Mouse (Mus musculus): ENCODE data around the gene Trim54. TPM values are rescaled to one million over a fixed set of nuclear protein-coding genes. Genes with fewer than 3 reads are reported as not detected.

Trim54 gene
- total RNA-seq, 2 experiments from 2014 or later = not detected

DNA sequence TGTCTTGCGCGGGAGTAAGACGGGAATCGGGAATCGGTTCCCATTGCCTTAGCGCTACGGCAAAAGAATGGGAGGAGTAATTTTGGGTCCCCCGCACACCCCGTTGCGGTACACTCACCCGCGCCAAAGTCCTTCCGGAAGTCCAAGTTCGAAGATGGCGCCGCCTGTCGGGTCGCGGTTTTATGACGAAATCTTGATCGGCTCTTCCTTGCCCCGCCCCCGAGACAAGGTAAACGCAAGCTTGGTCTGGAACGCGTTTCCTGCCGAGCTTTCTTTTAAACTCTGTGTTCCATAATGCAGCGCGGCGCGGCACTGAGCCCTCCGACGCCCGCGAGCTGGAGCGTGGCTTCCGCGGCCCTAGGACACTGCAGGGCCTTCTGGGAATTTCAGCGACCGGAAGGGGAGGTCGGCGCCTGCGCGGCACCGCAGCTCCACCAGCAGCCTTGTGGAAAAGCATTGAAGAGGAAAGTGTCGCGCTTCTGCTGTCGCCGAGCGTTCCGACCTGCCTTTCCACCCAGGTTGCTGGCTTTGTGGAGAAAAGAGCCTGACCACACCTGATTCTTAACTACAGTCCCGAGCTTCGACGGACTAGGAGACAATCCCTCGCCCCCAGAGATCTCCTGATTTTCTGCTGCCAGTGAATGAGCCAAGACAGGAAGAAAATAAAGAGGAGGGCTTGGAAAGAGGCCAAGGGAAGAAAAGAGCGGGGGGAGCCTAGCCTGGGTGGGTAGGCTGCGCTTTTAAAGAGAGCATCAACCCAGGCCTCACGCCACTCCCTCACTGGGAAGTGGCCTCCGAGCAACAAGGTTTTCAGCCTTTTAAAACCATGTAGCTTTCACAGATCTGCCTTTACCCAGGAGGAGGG is 63.5 kb downstream of the Trim54 start, which contains the start of the genes Gm29609 and Gtf3c2:
Gene Gm29609 (minus strand): TSS at position 146 of the 865 bp plus-strand sequence.
Gene Gtf3c2 (minus strand): TSS at position 379 of the 865 bp plus-strand sequence.
- peak; percentile 96 to 98 for DNase-seq (ENCODE audit: low spot score in 2 of 2)

DNA sequence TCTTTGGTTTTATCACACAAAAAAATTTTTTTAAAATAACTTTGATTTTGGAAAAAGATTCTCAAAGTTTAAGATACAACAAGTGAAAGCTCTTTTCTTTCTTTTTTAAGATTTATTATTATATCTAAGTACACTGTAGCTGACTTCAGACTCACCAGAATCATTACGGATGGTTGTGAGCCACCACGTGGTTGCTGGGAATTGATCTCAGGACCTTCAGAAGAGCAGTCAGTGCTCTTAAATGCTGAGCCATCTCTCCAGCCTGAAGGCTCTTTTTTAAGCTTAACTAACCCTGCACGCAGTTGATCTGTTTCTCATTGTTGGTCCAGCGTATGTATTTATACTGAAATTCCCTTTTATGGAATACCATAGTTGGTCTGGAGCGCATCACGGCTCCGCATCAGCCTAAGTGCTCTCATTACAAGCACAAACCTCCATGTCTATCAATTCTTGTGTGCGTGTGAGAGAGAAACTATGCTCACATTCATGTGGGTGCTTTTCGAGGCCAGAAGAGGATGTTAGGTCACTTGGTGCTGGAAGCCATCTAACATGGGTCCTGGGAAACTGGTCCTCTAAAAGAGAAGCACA is 64.8 kb downstream of the Trim54 start:
- no peak for DNase-seq (ENCODE audit: low spot score in 2 of 2)

DNA sequence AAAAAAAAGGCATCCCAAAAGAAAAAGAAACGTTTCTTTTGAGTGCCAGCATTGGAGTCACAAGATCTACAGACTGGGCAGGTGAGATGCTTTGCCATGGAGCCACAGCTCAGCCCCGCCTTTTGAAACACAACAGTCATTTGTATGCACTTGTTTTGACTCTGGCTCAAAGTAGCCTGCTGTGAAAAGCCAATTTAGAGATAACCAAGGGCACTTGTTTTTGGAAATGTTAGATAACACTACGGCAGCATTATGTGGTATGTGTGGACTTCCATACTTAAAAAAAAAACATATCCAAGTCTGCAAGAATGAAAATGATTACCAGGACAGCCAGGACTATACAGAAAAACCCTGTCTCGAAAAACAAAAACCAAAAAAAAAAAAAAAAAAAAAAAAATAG is 67.2 kb downstream of the Trim54 start:
- DNase-seq (ENCODE audit: low spot score in 2 of 2) = no peak

Other genes starting within 250 kb of the Trim54 start
- gene Tmem214, start 248.7 kb upstream of the Trim54 start, total RNA-seq (2021) = 10 to 100 TPM; 62.4 to 69.4 TPM
- 10 to 100 TPM; 12.7 to 14.7 TPM for gene Agbl5, start 228.0 kb upstream of the Trim54 start, total RNA-seq (2021)
- gene Ost4, start 208.9 kb upstream of the Trim54 start, total RNA-seq (2021) = 100 to 1,000 TPM; 100 to 108 TPM
- gene Emilin1, start 203.3 kb upstream of the Trim54 start, total RNA-seq (2021) = 1 to 10 TPM; 3.9 to 4.5 TPM
- gene Khk, start 195.3 kb upstream of the Trim54 start, total RNA-seq (2021) = 10 to 100 TPM; 11.5 to 12.9 TPM
- 10 to 100 TPM; 24.6 to 26.9 TPM for gene Cgref1, start 171.1 kb upstream of the Trim54 start, total RNA-seq (2021)
- 100 to 1,000 TPM; 129 to 131 TPM for gene Preb, start 156.4 kb upstream of the Trim54 start, total RNA-seq (2021)
- under 1 TPM in 1 of 2 experiments, not detected in 1; 0.17 TPM for gene Tcf23, start 148.1 kb upstream of the Trim54 start, total RNA-seq (2021)
- 10 to 100 TPM; 73.9 to 86.6 TPM for gene Atraid, start 68.4 kb upstream of the Trim54 start, total RNA-seq (2021)
- 10 to 100 TPM; 12.4 to 13.3 TPM for gene Slc5a6, start 67.8 kb upstream of the Trim54 start, total RNA-seq (2021)
- 10 to 100 TPM; 15.6 to 17.5 TPM for gene Cad, start 61.9 kb upstream of the Trim54 start, total RNA-seq (2021)
- gene Dnajc5g, start 10.4 kb upstream of the Trim54 start, total RNA-seq (2021) = not detected
- gene Slc30a3, start 8.5 kb upstream of the Trim54 start, total RNA-seq (2021) = 10 to 100 TPM; 56.9 to 61.1 TPM
- gene Ucn, start 22.1 kb downstream of the Trim54 start, total RNA-seq (2021) = not detected
- 10 to 100 TPM; 41.3 to 46.9 TPM for gene Mpv17, start 37.5 kb downstream of the Trim54 start, total RNA-seq (2021)
- gene Gm29609, start 63.2 kb downstream of the Trim54 start, total RNA-seq (2021) = 1 to 10 TPM; 1.2 to 4.2 TPM
- 10 to 100 TPM; 61.2 to 64.7 TPM for gene Gtf3c2, start 63.4 kb downstream of the Trim54 start, total RNA-seq (2021)
- 10 to 100 TPM; 79.5 to 80.3 TPM for gene Snx17, start 76.5 kb downstream of the Trim54 start, total RNA-seq (2021)
- gene Eif2b4, start 76.7 kb downstream of the Trim54 start, total RNA-seq (2021) = 10 to 100 TPM; 48.1 to 55.2 TPM
- gene Zfp513, start 85.6 kb downstream of the Trim54 start, total RNA-seq (2021) = 10 to 100 TPM; 25.5 to 31.3 TPM
- gene Ppm1g, start 104.0 kb downstream of the Trim54 start, total RNA-seq (2021) = 10 to 100 TPM; 84.9 to 85.7 TPM
- gene Nrbp1, start 124.2 kb downstream of the Trim54 start, total RNA-seq (2021) = 10 to 100 TPM; 77.7 to 79.7 TPM
- gene Gm9970, start 124.5 kb downstream of the Trim54 start, total RNA-seq (2021) = not detected
- gene Krtcap3, start 135.0 kb downstream of the Trim54 start, total RNA-seq (2021) = 1 to 10 TPM; 1.3 to 1.9 TPM
- 10 to 100 TPM; 76.4 to 83.3 TPM for gene Ift172, start 174.4 kb downstream of the Trim54 start, total RNA-seq (2021)
- 100 to 1,000 TPM; 160 to 164 TPM for gene Fndc4, start 179.4 kb downstream of the Trim54 start, total RNA-seq (2021)
- gene Gckr, start 180.7 kb downstream of the Trim54 start, total RNA-seq (2021) = under 1 TPM; 0.21 to 0.53 TPM